Mouse (Mus musculus) heart, embryonic 10.5 days (tissue): ENCODE measurements around the gene Dnajc15. TPM values are rescaled to one million over a fixed set of nuclear protein-coding genes. Genes with fewer than 3 reads are reported as not detected.

Experiments
- DNase-seq: peaks from one replicate; pipeline ENCODE4 v3.0.0-alpha.2; 2017; ENCODE audit warnings: low spot score
- H3K27ac ChIP-seq: fragments of 300-500 bp; sonication (generic); 2 replicates; pipeline ENCODE4 v1.5.1; 2016; ENCODE audit warnings: mild to moderate bottlenecking
- H3K27me3 ChIP-seq: fragments of 300-500 bp; sonication (generic); 2 replicates; pipeline ENCODE4 v1.6.1; 2016; ENCODE audit warnings: mild to moderate bottlenecking; ENCODE audit not compliant: poor library complexity, insufficient read depth, severe bottlenecking
- H3K36me3 ChIP-seq: fragments of 300-500 bp; sonication (generic); 2 replicates; pipeline ENCODE4 v1.6.1; 2016; ENCODE audit warnings: mild to moderate bottlenecking, moderate library complexity
- H3K4me1 ChIP-seq: fragments of 300-500 bp; sonication (generic); 2 replicates; pipeline ENCODE4 v1.6.1; 2016; ENCODE audit warnings: mild to moderate bottlenecking
- H3K4me3 ChIP-seq: fragments of 300-500 bp; sonication (generic); 2 replicates; pipeline ENCODE4 v1.5.1; 2016; ENCODE audit warnings: mild to moderate bottlenecking, moderate library complexity
- H3K9me3 ChIP-seq: fragments of 300-500 bp; sonication (generic); 2 replicates; pipeline ENCODE4 v1.6.1; 2016; ENCODE audit warnings: mild to moderate bottlenecking, moderate library complexity
- WGBS: fragments of 180-500 bp; shearing (Covaris S2); methylation state at CpG from one replicate; pipeline ENCODE4 v1.1.7; 2016; 5-methylcytosine and 5-hydroxymethylcytosine counted together
- polyA plus RNA-seq: library from polyadenylated mRNA; unstranded; fragments of >200 nt; fragmentation: Nextera tagmentation; extraction: Ambion mirVana; gene quantifications from 2 replicates; pipeline ENCODE4 v1.2.1, GENCODE M21; 2016

The Dnajc15 gene
- polyA plus RNA-seq, 1 experiment from 2014 or later: 123 TPM

DNA sequence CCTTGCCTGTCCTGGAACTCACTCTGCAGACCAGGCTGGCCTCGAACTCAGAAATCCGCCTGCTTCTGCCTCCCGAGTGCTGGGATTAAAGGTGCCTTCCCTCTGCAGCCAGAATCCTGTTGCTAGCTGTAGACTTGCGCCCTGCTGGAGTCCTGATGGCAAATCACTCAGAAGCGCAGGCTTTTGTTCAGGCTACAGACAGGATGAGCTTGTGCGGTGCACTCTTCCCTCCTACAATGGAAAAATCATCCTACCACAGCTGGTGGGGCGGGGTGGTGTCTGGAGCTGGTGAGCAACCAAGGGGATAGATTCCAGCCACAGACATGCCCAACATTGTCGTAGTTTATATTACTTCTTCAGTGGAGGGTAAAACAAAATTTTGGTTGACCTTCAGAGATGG lies 101.6 kb downstream of the Dnajc15 start:
- Histone ChIP-seq H3K27ac (no peak overlapping the region), H3K27me3 (no peaks in the 10 kb centered on the region), H3K4me1 (no peaks in the 10 kb centered on the region), H3K36me3 (no peaks in the 10 kb centered on the region), H3K4me3 (no peak overlapping the region), H3K9me3 (no peaks in the 10 kb centered on the region)
- no peak for DNase-seq
- 81% methylated on average over 8 of the region's 8 CpGs for WGBS

DNA sequence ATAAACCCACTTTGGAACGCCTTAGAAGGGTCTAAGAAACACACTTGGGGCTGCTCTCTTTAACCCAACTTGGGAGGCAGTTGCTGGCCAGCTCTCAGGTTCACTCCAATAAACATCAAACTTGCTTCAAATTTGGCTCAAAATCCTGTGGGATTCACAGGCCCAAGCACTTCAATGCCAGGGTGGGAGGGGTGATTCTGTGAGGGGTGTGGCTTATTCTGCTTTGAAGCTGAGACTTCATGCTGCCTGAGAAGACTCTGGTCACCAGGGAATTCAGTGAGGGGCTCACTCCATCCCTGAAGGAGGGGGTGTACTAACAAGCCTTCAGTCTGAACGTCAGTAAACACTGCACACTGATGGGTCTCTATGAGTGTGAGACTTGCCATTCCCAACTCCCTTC lies 103.3 kb downstream of the Dnajc15 start:
- no peak overlapping the region for H3K4me3 ChIP-seq
- DNase-seq: no peak
- H3K4me1 ChIP-seq: no peaks in the 10 kb centered on the region
- H3K27me3 ChIP-seq: no peaks in the 10 kb centered on the region
- WGBS: 75% methylated on average over 2 of the region's 2 CpGs
- H3K36me3 ChIP-seq: no peaks in the 10 kb centered on the region
- H3K9me3 ChIP-seq: no peaks in the 10 kb centered on the region
- no peak overlapping the region for H3K27ac ChIP-seq

Other genes with a start within 250 kb of the Dnajc15 start
- gene Epsti1, start 29.1 kb upstream of the Dnajc15 start, polyA plus RNA-seq: 0.12 and 0.14 TPM in 2 replicates
- not detected in 2 replicates for gene Fam216b, start 213.9 kb upstream of the Dnajc15 start, polyA plus RNA-seq